Mouse (Mus musculus) T-helper 1 cell (primary cell): ENCODE measurements around the gene Dnase2b.

Experiments used
- in situ Hi-C: fragments of 300-600 bp; cut with MboI, MseI; formaldehyde crosslinking; loops from one replicate; pipeline ENCODE4 v1.15.1; 2025; ENCODE audit warnings: high pct_unique_total_duplicates

Gene Dnase2b

DNA sequence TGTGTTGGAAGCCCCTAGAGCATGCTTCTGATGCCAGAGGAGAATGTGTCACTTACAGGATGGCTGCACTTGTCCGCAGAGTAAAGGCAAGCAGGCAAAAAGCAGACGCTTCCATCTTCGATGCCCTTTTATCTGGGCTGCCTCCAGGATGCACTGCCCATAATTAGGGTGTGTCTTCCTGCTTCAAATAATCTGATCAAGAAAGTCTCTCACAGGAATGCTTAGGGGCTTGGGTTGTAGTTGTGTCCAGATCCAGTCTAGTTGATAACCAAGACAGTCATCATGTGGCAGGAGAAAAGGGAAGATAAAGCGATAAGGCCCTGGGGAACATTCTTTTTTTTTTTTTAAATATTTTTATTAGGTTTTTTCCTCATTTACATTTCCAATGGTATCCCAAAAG lies at the start of gene Dnase2b:
Dnase2b (minus strand) TSS at position 101 of the 400 bp plus-strand sequence.
- in situ Hi-C loops, result no loop called here

GRCm38 (mm10) chr3:146661907-146662306 lies 46.5 kb upstream of the Dnase2b start:
- in situ Hi-C loops, result loop anchor here (10.0 kb wide), 1 partner anchor 277 kb away; no protein-coding TSS in a partner anchor

DNA sequence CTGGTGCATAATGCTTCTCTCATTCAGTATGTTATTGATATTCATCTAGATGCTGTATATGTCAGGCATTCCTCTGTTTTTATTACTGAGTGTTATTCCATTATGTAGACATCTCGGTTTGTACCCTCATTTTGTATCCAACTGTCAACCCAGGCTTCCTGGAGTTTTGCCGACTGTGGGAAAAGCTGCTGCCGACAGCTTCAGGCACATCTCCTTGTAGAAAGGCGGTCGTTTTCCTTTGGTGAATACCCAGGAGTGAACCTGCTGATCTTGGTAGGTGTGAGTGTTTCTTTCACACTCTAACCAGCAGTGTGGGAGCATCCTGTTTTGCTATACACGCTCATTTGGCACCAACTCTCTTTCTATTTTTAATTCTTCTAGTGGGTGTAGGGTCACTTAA lies 45.6 kb upstream of the Dnase2b start:
- in situ Hi-C loops, result loop anchor here (10.0 kb wide), 1 partner anchor 276 kb away; no protein-coding TSS in a partner anchor

DNA sequence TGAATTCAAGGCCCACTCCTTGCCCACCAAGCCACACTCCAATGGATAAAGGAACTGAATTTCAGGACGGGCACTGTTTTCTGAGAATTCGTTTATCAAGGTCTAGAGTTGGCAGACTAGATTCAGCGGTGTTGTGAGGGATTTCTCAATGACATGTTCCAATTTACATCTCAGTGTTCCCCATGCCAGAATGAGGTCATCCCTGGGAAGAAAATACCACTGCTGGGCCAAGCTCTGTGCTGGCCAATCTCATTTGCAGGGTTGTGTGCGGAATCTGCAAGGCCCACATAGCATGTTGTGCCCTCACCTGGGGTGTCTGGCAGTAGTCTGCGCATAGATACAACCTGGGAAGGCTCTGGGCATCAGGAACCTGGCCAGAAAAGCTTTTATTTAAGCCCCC lies 43.9 kb upstream of the Dnase2b start:
- in situ Hi-C loops, result no loop called here

DNA sequence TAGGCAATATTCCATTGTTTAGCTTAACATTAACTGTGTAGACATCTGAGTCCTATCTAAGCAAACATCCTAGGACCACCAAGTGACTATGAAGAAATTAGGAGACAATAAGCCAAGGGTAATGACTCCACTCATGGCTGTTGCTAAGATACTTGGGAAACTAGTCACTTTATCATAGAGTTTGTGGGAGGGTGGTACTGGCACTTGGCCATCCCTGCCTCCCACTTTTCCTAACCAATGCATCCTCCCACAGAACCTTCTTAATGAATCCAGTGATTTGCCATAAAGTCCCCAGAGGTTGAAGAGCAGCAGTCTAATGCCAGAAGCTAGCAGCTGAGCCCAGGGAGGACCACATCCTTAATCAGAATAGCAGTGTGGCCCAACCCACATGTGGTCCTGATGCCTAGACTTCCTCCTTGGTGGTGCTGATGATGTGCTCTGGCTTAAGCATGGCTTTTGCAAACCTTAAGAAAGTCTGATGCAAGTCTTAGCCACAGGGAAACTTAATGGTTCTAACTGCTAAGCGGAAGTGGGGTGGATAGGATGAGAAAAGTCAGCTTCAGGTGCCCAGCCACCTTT lies 42.8 kb upstream of the Dnase2b start:
- in situ Hi-C loops, result no loop called here

GRCm38 (mm10) chr3:146657433-146657832 lies 42.0 kb upstream of the Dnase2b start:
- in situ Hi-C loops, result no loop called here

GRCm38 (mm10) chr3:146655111-146655577 lies 39.7 kb upstream of the Dnase2b start:
- in situ Hi-C loops, result no loop called here

- in situ Hi-C loops, result no loop called here
Observed at GRCm38 (mm10) chr3:146653692-146654091, 38.3 kb upstream of the Dnase2b start.

GRCm38 (mm10) chr3:146652431-146652830 lies 37.0 kb upstream of the Dnase2b start:
- in situ Hi-C loops, result no loop called here

DNA sequence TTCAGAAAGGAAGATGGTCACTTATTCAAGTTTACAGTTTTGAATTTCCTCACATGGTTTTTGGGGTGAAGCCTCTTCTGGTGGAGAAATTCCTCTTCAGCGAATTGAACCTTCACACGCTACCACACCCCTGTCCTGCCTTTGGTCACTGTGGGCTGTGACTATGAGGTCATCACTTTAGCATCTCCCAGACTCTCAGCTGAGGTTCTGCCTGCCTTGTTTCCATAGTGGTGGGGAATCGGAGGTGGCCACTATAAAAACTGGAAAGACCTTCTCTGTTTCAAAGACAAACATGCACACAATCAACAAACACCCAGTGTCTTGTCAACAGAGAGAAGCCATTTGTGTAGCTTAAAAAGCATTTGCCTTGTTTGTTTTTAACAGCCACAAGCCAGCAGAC lies 35.8 kb upstream of the Dnase2b start, which contains the start of gene 4930503B20Rik:
4930503B20Rik (minus strand) TSS at position 101 of the 400 bp plus-strand sequence.
- in situ Hi-C loops, result no loop called here

DNA sequence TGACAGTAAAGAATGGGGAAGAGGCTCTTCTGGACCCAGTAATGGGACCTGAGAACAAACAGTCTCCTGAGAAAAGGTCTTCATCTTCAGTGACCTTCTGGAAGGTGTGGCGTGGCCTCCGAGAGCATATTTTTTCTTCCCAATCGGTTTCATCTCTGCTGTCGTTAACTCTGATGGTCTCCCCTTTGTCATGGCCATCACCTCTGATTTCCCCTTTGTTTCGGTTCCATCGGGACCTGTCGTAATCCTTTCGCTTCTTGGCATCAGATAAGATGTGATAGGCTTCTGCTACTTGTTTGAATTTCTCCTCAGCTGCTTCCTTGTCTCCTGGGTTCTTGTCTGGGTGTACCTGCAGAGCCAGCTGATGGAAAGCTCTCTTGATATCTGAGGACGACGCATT lies 35.3 kb upstream of the Dnase2b start:
- in situ Hi-C loops, result no loop called here

- in situ Hi-C loops, result no loop called here
Observed at GRCm38 (mm10) chr3:146649311-146649894, 34.0 kb upstream of the Dnase2b start.

- in situ Hi-C loops, result no loop called here
Observed at GRCm38 (mm10) chr3:146641818-146642427, 26.5 kb upstream of the Dnase2b start.

DNA sequence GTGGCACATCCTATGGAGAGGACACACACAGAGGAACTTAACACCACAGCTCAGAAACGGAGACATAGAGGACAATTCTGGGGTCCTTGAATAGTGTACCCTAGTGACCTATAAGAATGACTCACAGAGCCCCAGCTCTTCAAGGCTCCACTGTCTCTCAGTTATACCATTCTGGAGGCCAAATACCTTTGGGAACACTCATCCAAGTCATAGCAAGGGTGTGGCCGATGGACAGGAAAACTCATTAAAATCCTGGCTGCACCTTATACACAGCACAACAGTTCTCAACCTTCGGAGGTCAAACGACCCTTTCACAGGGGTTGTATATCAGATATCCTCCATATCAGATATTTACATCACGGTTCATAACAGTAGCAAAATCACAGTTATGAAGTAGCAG lies 17.1 kb upstream of the Dnase2b start:
- in situ Hi-C loops, result no loop called here

DNA sequence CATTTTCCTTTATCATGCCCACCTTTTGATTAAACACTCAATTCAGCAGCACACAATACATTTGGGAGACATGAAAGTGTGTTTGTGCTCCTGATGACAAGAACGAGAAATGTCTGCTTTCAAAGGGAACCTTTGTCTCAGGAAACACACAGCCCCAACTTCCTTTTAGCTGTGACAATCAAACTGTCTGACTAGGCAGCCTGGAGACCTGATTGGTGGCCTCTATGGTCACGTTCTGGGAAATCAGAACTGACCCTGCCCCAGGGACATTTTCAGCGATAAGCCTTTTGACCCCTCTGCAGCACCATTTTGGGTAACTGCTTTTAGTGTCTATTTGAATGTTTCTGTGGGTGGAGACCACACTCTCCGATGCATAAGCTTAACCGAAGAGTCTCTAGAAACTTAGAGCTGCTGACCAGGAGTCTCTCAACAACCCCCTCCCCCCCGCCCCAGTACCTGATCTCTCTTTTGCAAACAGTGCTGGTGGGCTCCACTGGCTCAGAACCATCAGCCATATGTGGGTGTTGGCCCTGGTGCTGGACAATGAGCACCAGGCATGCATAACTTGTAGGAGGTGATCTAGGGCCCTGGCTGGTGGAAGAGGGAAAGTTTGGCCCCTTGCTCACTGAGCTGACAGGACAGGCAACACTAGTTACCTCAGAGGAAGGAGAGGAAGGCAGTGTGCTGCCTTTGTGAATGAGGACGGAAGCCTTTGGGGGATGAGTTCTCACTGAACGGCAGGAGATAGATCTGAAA lies 13.0 kb upstream of the Dnase2b start:
- in situ Hi-C loops, result no loop called here

GRCm38 (mm10) chr3:146625766-146626165 lies 10.4 kb upstream of the Dnase2b start:
- in situ Hi-C loops, result no loop called here

- in situ Hi-C loops, result no loop called here
Observed at GRCm38 (mm10) chr3:146621966-146622365, 6.6 kb upstream of the Dnase2b start.

- in situ Hi-C loops, result no loop called here
Observed at GRCm38 (mm10) chr3:146620555-146621249, 5.3 kb upstream of the Dnase2b start.

GRCm38 (mm10) chr3:146620101-146620500 lies 4.7 kb upstream of the Dnase2b start:
- in situ Hi-C loops, result no loop called here

- in situ Hi-C loops, result no loop called here
Observed at GRCm38 (mm10) chr3:146618357-146618756, 3.0 kb upstream of the Dnase2b start.

DNA sequence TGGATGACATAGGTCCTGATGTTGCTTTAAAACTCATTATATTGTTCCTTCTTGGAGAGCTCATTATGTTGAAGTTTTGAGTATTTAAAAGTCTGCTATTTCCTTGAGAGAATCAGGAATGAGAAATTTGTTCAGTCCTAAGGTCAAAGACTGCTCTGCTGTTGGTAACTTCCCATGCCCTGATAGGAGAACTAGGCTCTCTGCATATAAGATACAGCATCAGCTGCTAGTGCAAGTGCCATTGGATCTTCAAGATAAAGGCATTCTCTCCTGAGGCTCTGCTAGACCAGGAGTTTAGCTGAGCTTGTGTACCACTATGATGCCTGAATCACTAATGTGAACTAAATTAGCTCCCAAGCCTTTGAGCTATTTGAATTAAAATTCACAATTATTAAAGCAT lies 2.5 kb upstream of the Dnase2b start:
- in situ Hi-C loops, result no loop called here
